Mouse (Mus musculus) heart, adult 2 months (tissue): Measurements from ENCODE around the gene Rxrg.

ENCODE experiments used
- CTCF ChIP-seq: fragments of 200-600 bp; IDR thresholded peaks from 2 replicates; pipeline ENCODE4 v1.8.1; 2022; ENCODE audit warnings: antibody characterized with exemption, mild to moderate bottlenecking, moderate library complexity
- POLR2A ChIP-seq: fragments of 200-500 bp; IDR thresholded peaks from 2 replicates; pipeline ENCODE4 v1.6.1; 2011; ENCODE audit warnings: mild to moderate bottlenecking, low read depth, low read length, control low read depth; ENCODE audit not compliant: insufficient read depth

DNA sequence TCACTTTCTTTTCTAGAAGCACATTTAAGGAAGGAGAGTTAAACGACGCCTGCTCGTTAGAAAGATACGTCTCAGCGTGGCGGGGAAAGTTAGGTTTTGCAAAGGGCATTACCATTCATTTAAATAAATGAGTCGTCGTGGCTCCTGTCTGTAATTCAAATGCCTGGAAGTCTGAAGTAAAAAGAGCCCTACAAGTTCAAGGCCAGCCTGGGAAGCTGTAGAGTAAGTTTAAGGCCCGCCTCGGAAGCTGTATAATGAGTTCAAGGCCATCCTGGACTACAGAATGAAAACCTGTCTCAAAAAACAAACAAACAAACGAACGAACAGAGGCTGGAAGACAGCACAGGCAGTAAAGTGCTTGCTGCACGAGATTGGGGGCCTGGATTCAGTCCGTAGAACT lies 18.9 kb downstream of the Rxrg start:
- TF ChIP-seq CTCF (no peak), POLR2A (no peak)
